Mouse (Mus musculus): ENCODE measurements around the gene Hs3st1. TPM values are rescaled to one million over a fixed set of nuclear protein-coding genes. Genes with fewer than 3 reads are reported as not detected.
A peak's percentile ranks its signal among the peaks of the same experiment; 100 is the strongest.

The Hs3st1 gene
- polyA plus RNA-seq, 1 experiment from 2014 or later, result 1.7 TPM

DNA sequence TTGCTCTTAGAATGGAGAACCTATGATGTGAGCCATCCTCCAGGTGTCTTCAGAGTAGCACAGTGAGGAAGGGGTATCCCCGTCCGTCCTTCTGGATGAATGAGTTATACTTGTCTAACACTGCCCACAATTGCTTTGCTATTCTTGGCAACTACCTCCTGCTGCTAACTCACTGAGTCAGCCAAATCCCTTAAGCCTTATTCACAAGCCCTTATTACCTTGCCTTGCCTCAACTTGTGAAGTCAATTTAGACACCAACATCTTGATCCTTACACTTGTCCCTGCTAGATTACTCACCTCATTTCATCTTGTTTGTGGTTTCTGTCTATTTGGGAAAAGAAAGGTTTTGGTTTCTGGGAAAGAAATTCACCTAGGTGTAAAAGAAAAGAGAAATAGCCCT is 95.9 kb downstream of the Hs3st1 start:
- DNase-seq (ENCODE audit: low spot score) (no peak), ATAC-seq (replicated peaks; ENCODE audit: low FRiP score) (no peak)
- Histone ChIP-seq H3K27ac (ENCODE audit: low read depth, low read length) (no peak overlapping the region), H3K4me1 (replicated peaks; ENCODE audit: control insufficient read depth, insufficient read depth, low read length) (no peaks in the 10 kb centered on the region), H3K4me3 (ENCODE audit: low read depth, low read length) (no peak overlapping the region), H3K27me3 (replicated peaks; ENCODE audit: control insufficient read depth, insufficient read depth, low read length) (no peaks in the 10 kb centered on the region), H3K36me3 (ENCODE audit: control insufficient read depth, insufficient read depth, low read length) (no peaks in the 10 kb centered on the region), H3K9me3 (ENCODE audit: control insufficient read depth, low read length) (no peaks in the 10 kb centered on the region), H3K9ac (ENCODE audit: low read depth, low read length) (no peak overlapping the region), H3K4me2 (no peak overlapping the region)
- WGBS, result 77% methylated on average over 2 of the region's 2 CpGs

- Histone ChIP-seq H3K36me3 (ENCODE audit: control insufficient read depth, insufficient read depth, low read length) (no peaks in the 10 kb centered on the region), H3K4me3 (ENCODE audit: low read depth, low read length) (peak overlapping the region; percentile 54), H3K9ac (ENCODE audit: low read depth, low read length) (no peak overlapping the region), H3K4me1 (replicated peaks; ENCODE audit: control insufficient read depth, insufficient read depth, low read length) (no peaks in the 10 kb centered on the region; the same call in 1 of the 2 replicates), H3K4me2 (peak overlapping the region; percentile 79), H3K9me3 (ENCODE audit: control insufficient read depth, low read length) (no peaks in the 10 kb centered on the region), H3K27me3 (replicated peaks; ENCODE audit: control insufficient read depth, insufficient read depth, low read length) (peaks cover 30% of the 10 kb centered on the region), H3K27ac (ENCODE audit: low read depth, low read length) (no peak overlapping the region)
- ATAC-seq (replicated peaks; ENCODE audit: low FRiP score) (peak; percentile 30), DNase-seq (ENCODE audit: low spot score) (no peak)
- WGBS, result under 1% methylated on average over 28 of the region's 28 CpGs
These were observed 110.4 kb downstream of the Hs3st1 start for GRCm38 (mm10) chr5:39644827-39645380.

- Histone ChIP-seq H3K27ac (ENCODE audit: low read depth, low read length) (no peak overlapping the region), H3K27me3 (replicated peaks; ENCODE audit: control insufficient read depth, insufficient read depth, low read length) (peaks cover 30% of the 10 kb centered on the region), H3K9ac (ENCODE audit: low read depth, low read length) (no peak overlapping the region), H3K4me1 (replicated peaks; ENCODE audit: control insufficient read depth, insufficient read depth, low read length) (no peaks in the 10 kb centered on the region; the same call in 1 of the 2 replicates), H3K4me2 (peak overlapping the region; percentile 79), H3K9me3 (ENCODE audit: control insufficient read depth, low read length) (no peaks in the 10 kb centered on the region), H3K36me3 (ENCODE audit: control insufficient read depth, insufficient read depth, low read length) (no peaks in the 10 kb centered on the region), H3K4me3 (ENCODE audit: low read depth, low read length) (peak overlapping the region; percentile 54)
- ATAC-seq (replicated peaks; ENCODE audit: low FRiP score) (peak; percentile 88), DNase-seq (ENCODE audit: low spot score) (peak; percentile 70)
- 3% methylated on average over 56 of the region's 56 CpGs for WGBS
These were observed 111.1 kb downstream of the Hs3st1 start for GRCm38 (mm10) chr5:39643924-39644826.

- peaks cover 30% of the 10 kb centered on the region for H3K27me3 ChIP-seq (replicated peaks; ENCODE audit: control insufficient read depth, insufficient read depth, low read length)
- DNase-seq (ENCODE audit: low spot score), result no peak
- H3K4me1 ChIP-seq (replicated peaks; ENCODE audit: control insufficient read depth, insufficient read depth, low read length), result no peaks in the 10 kb centered on the region; the same call in 1 of the 2 replicates
- H3K4me3 ChIP-seq (ENCODE audit: low read depth, low read length), result peak overlapping the region; percentile 54
- WGBS, result 5% methylated on average over 22 of the region's 22 CpGs
- no peak overlapping the region for H3K27ac ChIP-seq (ENCODE audit: low read depth, low read length)
- no peak overlapping the region for H3K9ac ChIP-seq (ENCODE audit: low read depth, low read length)
- no peak for ATAC-seq (replicated peaks; ENCODE audit: low FRiP score)
- no peaks in the 10 kb centered on the region for H3K36me3 ChIP-seq (ENCODE audit: control insufficient read depth, insufficient read depth, low read length)
- no peaks in the 10 kb centered on the region for H3K9me3 ChIP-seq (ENCODE audit: control insufficient read depth, low read length)
- peak overlapping the region; percentile 79 for H3K4me2 ChIP-seq
These were observed 111.9 kb downstream of the Hs3st1 start for GRCm38 (mm10) chr5:39643260-39643923.

DNA sequence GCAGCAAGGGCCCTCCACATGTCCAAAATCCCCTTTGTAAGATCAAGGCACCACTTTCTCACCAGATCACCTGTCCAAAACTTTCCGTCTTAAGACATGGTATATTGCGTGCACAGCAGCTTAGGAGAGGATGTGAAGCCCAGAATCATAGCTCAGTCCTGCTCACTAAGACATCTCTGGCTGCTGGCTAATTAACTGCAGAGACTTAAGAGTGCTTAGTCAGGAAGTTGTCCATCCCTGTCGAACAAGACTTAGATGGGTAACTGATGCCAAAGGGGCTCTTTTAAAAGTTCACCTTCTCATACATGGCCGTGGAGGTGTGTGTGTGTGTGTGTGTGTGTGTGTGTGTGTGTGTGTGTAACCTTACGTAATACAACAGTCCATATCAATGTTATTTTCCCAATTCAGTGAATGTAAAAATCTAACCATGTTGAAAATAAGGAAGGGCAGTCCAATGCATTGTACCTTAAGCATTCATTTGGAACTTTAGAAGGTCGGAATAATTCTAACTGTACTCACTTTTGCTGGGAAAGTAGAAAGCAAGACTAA is 113.0 kb downstream of the Hs3st1 start:
- Histone ChIP-seq H3K4me2 (no peak overlapping the region), H3K27me3 (replicated peaks; ENCODE audit: control insufficient read depth, insufficient read depth, low read length) (peaks cover 30% of the 10 kb centered on the region), H3K9me3 (ENCODE audit: control insufficient read depth, low read length) (no peaks in the 10 kb centered on the region), H3K36me3 (ENCODE audit: control insufficient read depth, insufficient read depth, low read length) (no peaks in the 10 kb centered on the region), H3K9ac (ENCODE audit: low read depth, low read length) (no peak overlapping the region), H3K27ac (ENCODE audit: low read depth, low read length) (no peak overlapping the region), H3K4me3 (ENCODE audit: low read depth, low read length) (no peak overlapping the region), H3K4me1 (replicated peaks; ENCODE audit: control insufficient read depth, insufficient read depth, low read length) (no peaks in the 10 kb centered on the region; the same call in 1 of the 2 replicates)
- DNase-seq (ENCODE audit: low spot score) (no peak), ATAC-seq (replicated peaks; ENCODE audit: low FRiP score) (no peak)
- WGBS, result 62% methylated on average over 6 of the region's 6 CpGs

GRCm38 (mm10) chr5:39639438-39640177 is 115.7 kb downstream of the Hs3st1 start:
- Histone ChIP-seq H3K9ac (ENCODE audit: low read depth, low read length) (no peak overlapping the region), H3K27me3 (replicated peaks; ENCODE audit: control insufficient read depth, insufficient read depth, low read length) (peaks cover 22% of the 10 kb centered on the region), H3K36me3 (ENCODE audit: control insufficient read depth, insufficient read depth, low read length) (no peaks in the 10 kb centered on the region), H3K4me1 (replicated peaks; ENCODE audit: control insufficient read depth, insufficient read depth, low read length) (no peaks in the 10 kb centered on the region; the same call in 1 of the 2 replicates), H3K4me3 (ENCODE audit: low read depth, low read length) (no peak overlapping the region), H3K27ac (ENCODE audit: low read depth, low read length) (no peak overlapping the region), H3K4me2 (no peak overlapping the region), H3K9me3 (ENCODE audit: control insufficient read depth, low read length) (no peaks in the 10 kb centered on the region)
- DNase-seq (ENCODE audit: low spot score), result no peak
- WGBS, result 47% methylated on average over 10 of the region's 10 CpGs
- no peak for ATAC-seq (replicated peaks; ENCODE audit: low FRiP score)

DNA sequence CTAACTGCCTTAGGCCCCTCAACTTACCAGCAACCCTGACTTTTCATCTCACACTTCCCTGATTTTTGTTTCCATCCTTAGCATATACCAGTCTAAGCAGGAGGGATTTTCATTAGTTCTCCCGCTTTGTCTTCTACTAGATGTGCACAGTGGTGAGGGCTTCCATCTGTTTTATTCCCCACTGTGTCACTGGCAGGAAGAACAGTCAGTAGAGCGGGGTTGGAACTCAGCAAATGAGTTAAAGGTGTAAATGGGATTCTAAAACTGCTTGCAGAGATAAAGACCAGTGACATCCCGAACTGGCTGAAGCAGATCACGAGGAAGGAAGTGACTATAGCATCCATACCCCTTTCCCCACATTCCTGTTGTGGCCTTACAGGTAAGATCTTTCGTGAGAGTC is 116.3 kb downstream of the Hs3st1 start:
- H3K27me3 ChIP-seq (replicated peaks; ENCODE audit: control insufficient read depth, insufficient read depth, low read length), result peaks cover 15% of the 10 kb centered on the region
- no peaks in the 10 kb centered on the region; the same call in 1 of the 2 replicates for H3K4me1 ChIP-seq (replicated peaks; ENCODE audit: control insufficient read depth, insufficient read depth, low read length)
- no peak overlapping the region for H3K4me2 ChIP-seq
- ATAC-seq (replicated peaks; ENCODE audit: low FRiP score) (no peak), DNase-seq (ENCODE audit: low spot score) (no peak)
- no peak overlapping the region for H3K4me3 ChIP-seq (ENCODE audit: low read depth, low read length)
- H3K9me3 ChIP-seq (ENCODE audit: control insufficient read depth, low read length), result no peaks in the 10 kb centered on the region
- H3K27ac ChIP-seq (ENCODE audit: low read depth, low read length), result no peak overlapping the region
- 57% methylated on average over 5 of the region's 5 CpGs for WGBS
- no peak overlapping the region for H3K9ac ChIP-seq (ENCODE audit: low read depth, low read length)
- H3K36me3 ChIP-seq (ENCODE audit: control insufficient read depth, insufficient read depth, low read length), result no peaks in the 10 kb centered on the region

GRCm38 (mm10) chr5:39637874-39638273 is 117.4 kb downstream of the Hs3st1 start:
- no peak for DNase-seq (ENCODE audit: low spot score)
- Histone ChIP-seq H3K4me2 (no peak overlapping the region), H3K4me1 (replicated peaks; ENCODE audit: control insufficient read depth, insufficient read depth, low read length) (no peaks in the 10 kb centered on the region), H3K4me3 (ENCODE audit: low read depth, low read length) (no peak overlapping the region), H3K36me3 (ENCODE audit: control insufficient read depth, insufficient read depth, low read length) (no peaks in the 10 kb centered on the region), H3K9me3 (ENCODE audit: control insufficient read depth, low read length) (no peaks in the 10 kb centered on the region), H3K27me3 (replicated peaks; ENCODE audit: control insufficient read depth, insufficient read depth, low read length) (peaks cover 5% of the 10 kb centered on the region), H3K27ac (ENCODE audit: low read depth, low read length) (no peak overlapping the region), H3K9ac (ENCODE audit: low read depth, low read length) (no peak overlapping the region)
- WGBS, result 30% methylated on average over 6 of the region's 6 CpGs
- no peak for ATAC-seq (replicated peaks; ENCODE audit: low FRiP score)
